Mouse (Mus musculus) skeletal muscle tissue, adult 2 months (tissue): ENCODE measurements around the gene Cd69.
A peak's percentile ranks its signal among the peaks of the same experiment; 100 is the strongest.

Experiments
- DNase-seq: peaks from one replicate; pipeline ENCODE4 v3.0.0-alpha.2; 2012; ENCODE audit warnings: low read depth, low spot score

The Cd69 gene

DNA sequence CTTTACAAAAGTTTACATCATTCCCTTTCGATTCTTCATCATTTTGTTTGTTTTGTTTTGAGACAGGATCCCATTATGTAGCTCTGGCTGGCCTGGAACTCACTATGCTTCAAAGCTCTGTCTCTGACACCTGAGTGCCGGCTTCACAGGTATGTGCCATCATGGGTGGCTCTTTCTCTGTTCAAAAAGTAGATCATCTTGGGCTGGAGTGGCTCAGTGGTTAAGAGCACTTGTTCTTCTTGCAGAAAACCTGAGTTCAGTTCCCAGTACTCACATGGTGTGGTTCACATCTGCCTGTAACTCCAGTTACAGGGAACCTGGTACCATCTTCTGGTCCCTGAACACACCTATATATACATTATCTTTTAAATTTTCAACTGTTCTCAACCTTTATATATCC lies 50.2 kb downstream of the Cd69 start:
- no peak for DNase-seq

DNA sequence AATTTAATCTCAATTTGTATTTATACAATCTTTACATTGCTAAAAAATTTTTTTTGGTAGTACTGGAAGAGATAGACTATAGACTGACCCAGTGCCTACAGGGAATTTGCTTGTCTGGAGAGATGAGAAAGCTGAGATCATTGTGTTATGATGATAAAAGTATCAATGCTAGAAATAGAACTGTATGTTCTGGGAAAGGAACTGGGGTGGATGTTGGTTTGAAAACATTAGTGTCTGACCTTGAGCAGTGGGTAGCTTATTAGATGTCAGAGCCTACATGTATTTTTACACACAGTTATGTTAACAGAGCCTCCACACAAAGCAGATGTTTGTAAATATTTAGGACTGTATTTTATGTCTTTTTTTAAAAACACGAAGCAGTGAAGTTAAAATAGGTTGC lies 51.1 kb downstream of the Cd69 start:
- no peak for DNase-seq

DNA sequence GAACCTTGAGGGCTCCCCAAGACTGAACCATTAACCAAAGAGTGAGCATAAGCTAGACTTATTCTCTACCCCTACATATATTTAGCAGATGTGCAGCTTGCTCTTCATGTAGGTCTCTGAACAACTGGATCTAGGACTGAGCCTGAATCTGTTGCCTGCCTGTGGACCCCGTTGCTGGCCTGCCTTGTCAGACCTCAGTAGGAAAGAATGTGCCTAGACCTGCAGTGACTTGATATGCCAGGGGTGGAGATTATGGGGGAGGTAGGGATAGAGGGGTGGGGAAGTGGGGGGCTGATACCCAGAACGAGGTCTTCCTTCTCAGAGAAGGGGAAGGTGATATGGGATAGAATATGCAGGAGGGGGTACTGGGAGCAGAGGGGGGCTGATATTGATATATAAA lies 51.6 kb downstream of the Cd69 start:
- DNase-seq = no peak

DNA sequence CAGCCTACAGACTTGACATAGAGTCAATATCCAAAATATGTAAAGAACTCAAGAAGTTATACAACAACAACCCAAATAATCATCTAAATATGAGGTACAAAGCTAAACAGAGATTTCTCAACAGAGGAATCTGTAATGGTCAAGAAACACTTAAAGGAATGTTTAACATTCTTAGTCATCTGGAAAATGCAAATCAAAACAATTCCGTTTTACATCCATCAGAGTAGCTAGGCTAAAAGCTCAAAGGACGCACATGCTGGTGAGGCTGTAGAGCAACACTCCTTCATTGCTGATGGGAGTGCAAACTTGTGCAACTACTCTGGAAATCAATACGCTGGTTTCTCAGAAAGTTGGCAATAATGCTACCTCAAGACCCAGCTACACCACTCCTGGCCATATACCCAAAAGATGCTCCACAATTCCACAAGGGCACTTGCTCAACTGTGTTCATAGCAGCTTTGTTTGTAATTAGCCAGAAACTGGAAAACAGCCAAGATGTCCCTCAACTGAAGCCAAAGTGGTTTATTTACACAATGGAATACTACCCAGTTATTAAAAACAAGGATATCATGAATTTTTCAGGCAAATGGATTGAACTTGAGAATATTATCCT lies 52.9 kb downstream of the Cd69 start:
- DNase-seq = peak; percentile 58

DNA sequence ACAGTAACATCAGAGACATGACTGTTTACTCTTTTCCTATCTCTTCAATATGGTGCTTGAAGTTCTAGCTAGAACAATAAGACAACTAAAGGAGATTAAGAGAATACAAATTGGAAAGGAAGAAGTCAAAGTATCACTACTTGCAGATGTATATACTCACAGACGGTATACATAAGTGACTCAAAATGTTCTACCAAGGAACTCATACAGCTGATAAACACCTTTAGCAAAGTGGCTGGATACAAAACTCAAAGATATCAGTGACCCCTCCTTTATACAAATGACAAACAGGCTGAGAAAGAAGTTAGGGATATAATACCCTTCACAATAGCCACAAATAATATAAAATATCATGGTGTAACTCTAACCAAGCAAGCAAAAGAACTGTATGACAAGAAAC lies 54.2 kb downstream of the Cd69 start:
- DNase-seq = no peak

DNA sequence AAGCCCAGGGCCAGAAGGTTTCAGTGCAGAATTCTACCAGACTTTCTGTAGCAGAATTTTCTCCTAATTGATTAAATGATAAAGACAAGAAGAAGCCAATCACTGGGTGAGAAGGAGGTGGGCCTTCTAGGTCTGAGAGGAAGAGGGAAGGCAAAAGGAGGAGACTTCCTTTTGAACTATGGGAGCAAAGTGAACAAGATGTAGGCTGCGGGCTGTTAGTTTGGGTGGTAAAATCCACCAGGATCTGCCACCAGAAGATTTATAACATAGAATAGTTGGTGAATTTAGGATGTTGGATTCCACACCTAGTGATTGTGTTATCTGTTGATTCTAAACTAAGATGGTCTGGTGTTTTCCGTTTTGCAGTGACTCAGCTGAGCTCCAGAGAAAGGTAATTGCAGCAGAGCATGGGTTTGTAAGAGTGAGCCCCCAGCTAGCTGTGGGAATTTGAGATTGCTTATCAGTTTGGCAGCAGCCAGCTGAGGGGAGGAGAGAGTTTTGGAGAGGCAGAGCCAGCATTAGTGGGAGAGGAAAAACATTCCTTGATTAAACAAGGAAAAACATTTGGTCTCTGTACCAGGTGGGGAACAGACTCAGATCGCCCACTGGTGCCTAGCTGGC lies 55.2 kb downstream of the Cd69 start:
- no peak for DNase-seq

DNA sequence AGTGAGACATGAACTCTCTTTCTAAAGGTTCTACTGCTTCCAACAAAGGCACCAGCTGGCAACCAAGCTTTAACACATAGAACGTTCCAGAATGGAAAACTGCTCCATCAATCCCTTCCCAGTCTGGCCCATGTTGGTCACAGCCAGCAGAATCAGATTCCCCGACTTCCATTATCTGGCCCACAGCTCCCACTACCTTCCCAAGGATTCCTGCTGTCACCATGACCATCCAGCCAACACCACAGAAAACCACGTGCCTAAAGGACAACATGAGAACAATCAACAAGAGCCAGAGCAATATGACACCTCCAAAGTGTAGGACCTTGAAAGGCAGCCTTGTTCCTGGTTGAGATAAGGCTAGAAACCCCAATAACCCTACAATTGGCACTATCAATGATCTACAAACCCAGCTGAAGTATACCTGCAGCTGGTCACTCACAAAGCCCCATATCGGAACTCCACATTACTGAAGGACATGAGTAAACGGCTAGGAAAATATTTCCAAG lies 57.0 kb downstream of the Cd69 start:
- DNase-seq = no peak
